Comparison of ENCODE assay signal across 10 mouse cellular contexts in the genomic region with DNA sequence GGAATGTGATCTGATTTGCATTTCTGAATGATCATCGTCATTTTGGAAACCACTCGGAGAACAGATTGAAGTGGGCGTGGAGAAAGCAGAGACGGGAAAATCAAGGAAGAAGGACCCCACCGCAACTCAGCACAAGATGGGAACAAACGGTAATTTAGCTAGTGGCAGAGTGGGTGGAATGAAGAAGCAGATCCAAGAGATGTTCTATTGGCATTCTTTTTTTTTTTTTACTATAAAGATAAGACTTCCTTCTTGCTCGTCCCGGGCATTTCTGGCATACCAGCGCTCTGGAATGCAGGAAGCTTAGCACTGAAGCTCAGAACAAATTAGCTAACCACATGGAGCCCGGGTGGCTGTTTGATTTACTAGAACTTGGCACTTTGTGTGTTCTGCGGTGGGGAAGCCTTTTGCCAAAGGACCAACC.
A peak's percentile ranks its signal among the peaks of the same experiment; 100 is the strongest.
DNase-seq lines count a peak whose midpoint lies in the region; ATAC-seq and TF ChIP-seq lines count a peak whose summit lies in the region.
"Had no signal": no experiment of that assay in that cellular context is flagged by ENCODE, and none has a peak within 500 bp of the region (broad histone marks: within the 10 kb centered on the region; RNA-seq: fewer than 3 reads in every experiment).

No protein-coding gene starts in this region.

- ATAC-seq in heart, embryonic 13.5 days (ENCODE audit: extremely low read depth, insufficient number of reproducible peaks, low FRiP score, low TSS enrichment) = no peak
- ATAC-seq in forebrain, embryonic 13.5 days = no peak
- ATAC-seq in activated CD4-positive, CD25-positive, alpha-beta regulatory T cell, adult 4 months = no peak

- TF ChIP-seq POLR2A in myocyte (IDR thresholded peaks at IDR 0.05; ENCODE audit: insufficient read length, low read depth) = no peak

- no peaks in the 10 kb centered on the region for H3K27me3 ChIP-seq in heart, embryonic 13.5 days (replicated peaks)
- H3K27me3 ChIP-seq in myocyte (ENCODE audit: control insufficient read depth, insufficient read depth, insufficient read length) = no peaks in the 10 kb centered on the region
- no peaks in the 10 kb centered on the region for H3K27me3 ChIP-seq in forebrain, embryonic 13.5 days

- H3K9me3 ChIP-seq in heart, embryonic 13.5 days = no peaks in the 10 kb centered on the region
- no peaks in the 10 kb centered on the region for H3K9me3 ChIP-seq in forebrain, embryonic 13.5 days (replicated peaks)

- peak; percentile 52 to 68 for DNase-seq in left cerebral cortex, postnatal 14 days (ENCODE audit: low spot score in 2 of 2)
- no peak for DNase-seq in left cerebral cortex, adult 11 months (ENCODE audit: low spot score)
- DNase-seq in kidney, postnatal 36 days = peak; percentile 63 to 70
- no peak for DNase-seq in embryo, embryonic 10.5 days (ENCODE audit: low spot score)

- H3K27ac ChIP-seq in heart, embryonic 13.5 days (replicated peaks) = peak overlapping the region; percentile 80
- no peak overlapping the region for H3K27ac ChIP-seq in forebrain, embryonic 13.5 days
- H3K27ac ChIP-seq: left cerebral cortex, adult 2 months had no signal

- intact Hi-C loops in left cerebral cortex, postnatal 14 days (cut with DNase I) = loop anchor here (5.0 kb wide), 2 partner anchors 51 to 64 kb away; a partner anchor contains a TSS

- no peaks in the 10 kb centered on the region for H3K79me2 ChIP-seq in myocyte (ENCODE audit: control insufficient read depth, insufficient read depth)

- no peak overlapping the region for H3ac ChIP-seq in myocyte (ENCODE audit: control insufficient read depth, insufficient read length)

- H3K4me3 ChIP-seq in heart, embryonic 13.5 days = no peak overlapping the region
- H3K4me3 ChIP-seq in myocyte = no peak overlapping the region
- H3K4me3 ChIP-seq in forebrain, embryonic 13.5 days = no peak overlapping the region
- H3K4me3 ChIP-seq: erythroblast, embryonic 14.5 days; left cerebral cortex, adult 2 months had no signal

- peak overlapping the region; percentile 40 for H3K4me2 ChIP-seq in heart, embryonic 13.5 days
- peak overlapping the region; percentile 49 for H3K4me2 ChIP-seq in myocyte (ENCODE audit: low read depth)
- H3K4me2 ChIP-seq in forebrain, embryonic 13.5 days = no peak overlapping the region

- peaks cover 81% of the 10 kb centered on the region for H3K4me1 ChIP-seq in heart, embryonic 13.5 days
- H3K4me1 ChIP-seq in forebrain, embryonic 13.5 days = peaks cover 9% of the 10 kb centered on the region

- H3K36me3 ChIP-seq in heart, embryonic 13.5 days = no peaks in the 10 kb centered on the region
- H3K36me3 ChIP-seq in myocyte (ENCODE audit: control insufficient read depth, insufficient read depth) = no peaks in the 10 kb centered on the region
- no peaks in the 10 kb centered on the region for H3K36me3 ChIP-seq in forebrain, embryonic 13.5 days (ENCODE audit: poor library complexity, severe bottlenecking)

- H3K9ac ChIP-seq in heart, embryonic 13.5 days = peak overlapping the region; percentile 71
- no peak overlapping the region for H3K9ac ChIP-seq in forebrain, embryonic 13.5 days

- WGBS in heart, embryonic 13.5 days = 27% methylated on average over 11 of the region's 11 CpGs
- WGBS in forebrain, embryonic 13.5 days = 89% methylated on average over 11 of the region's 11 CpGs

TF ChIP-seq in myocyte, 11 proteins besides CTCF, POLR2A, EP300 and RAD21:
- TF ChIP-seq SRF (IDR thresholded peaks at IDR 0.05; ENCODE audit: control insufficient read depth, insufficient read length, low read depth) = no peak
- TF ChIP-seq POLR2AphosphoS2 (IDR thresholded peaks at IDR 0.05; ENCODE audit: insufficient read length, low read depth) = no peak
- TF ChIP-seq E2F4 (IDR thresholded peaks at IDR 0.05; ENCODE audit: insufficient read depth) = no peak

Comparison
In these comparisons a context has a peak if more than half of its experiments do, and no peak if none do; other contexts are left out.
1. DNase-seq: peak in left cerebral cortex, postnatal 14 days (2 of 2) and kidney, postnatal 36 days (2 of 2); none in left cerebral cortex, adult 11 months (single experiment) and embryo, embryonic 10.5 days (single experiment).